ENCODE assay signal across 12 mouse cellular contexts in the genomic region with DNA sequence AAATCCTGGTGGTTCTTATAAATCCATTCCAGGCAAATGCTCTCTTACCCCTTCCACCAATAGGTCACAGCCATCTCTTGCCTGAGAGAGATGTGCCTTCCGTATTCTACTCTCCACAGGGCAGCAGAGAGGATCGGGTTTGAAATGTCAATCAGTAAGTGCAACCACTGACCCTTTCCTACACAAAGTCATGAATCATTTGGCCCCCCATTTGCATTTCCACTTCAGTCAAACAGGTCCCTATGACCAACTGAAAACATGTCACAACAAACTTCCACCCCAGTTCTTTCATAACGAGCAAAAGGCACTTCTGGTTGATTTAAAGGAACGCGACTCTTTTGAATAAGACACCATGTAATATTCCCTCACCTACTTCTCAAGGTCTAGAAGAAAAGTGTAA. TPM values are rescaled to one million over a fixed set of nuclear protein-coding genes. Genes with fewer than 3 reads are reported as not detected.
DNase-seq lines count a peak whose midpoint lies in the region; ATAC-seq lines count a peak whose summit lies in the region.
"Had no signal": no experiment of that assay in that cellular context is flagged by ENCODE, and none has a peak within 500 bp of the region (broad histone marks: within the 10 kb centered on the region; RNA-seq: fewer than 3 reads in every experiment).

No protein-coding gene starts in this region.

- WGBS in heart, embryonic 14.5 days = 90% methylated on average over 5 of the region's 5 CpGs
- 92% methylated on average over 5 of the region's 5 CpGs for WGBS in midbrain, embryonic 10.5 days
- 89% methylated on average over 5 of the region's 5 CpGs for WGBS in midbrain, embryonic 16.5 days
- 82% methylated on average over 5 of the region's 5 CpGs for WGBS in limb, embryonic 11.5 days
- WGBS in neural tube, embryonic 14.5 days = 85% methylated on average over 5 of the region's 5 CpGs

- H3K27ac ChIP-seq in heart, embryonic 14.5 days (replicated peaks in 1 of 2; ENCODE audit: control insufficient read depth in 1 of 2, insufficient read depth in 1 of 2, low read depth in 2 of 2, low read length in 2 of 2) = no peak overlapping the region
- H3K27ac ChIP-seq in midbrain, embryonic 10.5 days (replicated peaks) = no peak overlapping the region
- H3K27ac ChIP-seq in midbrain, embryonic 16.5 days (ENCODE audit: low read length) = no peak overlapping the region
- H3K27ac ChIP-seq in limb, embryonic 11.5 days (replicated peaks; ENCODE audit: low read depth, low read length) = no peak overlapping the region
- no peak overlapping the region for H3K27ac ChIP-seq in neural tube, embryonic 14.5 days (ENCODE audit: low read depth, low read length)

- no peak for DNase-seq in heart, postnatal 4 days
- no peak for DNase-seq in midbrain, embryonic 10.5 days (ENCODE audit: low spot score)
- no peak for DNase-seq in limb, embryonic 11.5 days (ENCODE audit: low spot score)
- no peak for DNase-seq in cerebellum, postnatal 4 days (ENCODE audit: low spot score in 2 of 2)
- DNase-seq in left cerebral cortex, postnatal 25 days (ENCODE audit: low spot score in 2 of 2) = no peak
- DNase-seq: adrenal gland, adult 8-10 months; cerebellum, postnatal 14 days had no signal

- peak overlapping the region; percentile 93 for H3K4me2 ChIP-seq in heart, embryonic 14.5 days (ENCODE audit: low read length)
- no peak overlapping the region; the same call in 1 of the 2 replicates for H3K4me2 ChIP-seq in midbrain, embryonic 16.5 days (ENCODE audit: low read length)
- peak overlapping the region; percentile 74; the same call in 1 of the 2 replicates for H3K4me2 ChIP-seq in limb, embryonic 11.5 days (ENCODE audit: low read depth, severe bottlenecking)
- H3K4me2 ChIP-seq in neural tube, embryonic 14.5 days (ENCODE audit: low read depth, low read length) = peak overlapping the region; percentile 82

- intact Hi-C loops in left cerebral cortex, postnatal 25 days (cut with DNase I) = no loop called here

- no peak for ATAC-seq in heart, embryonic 14.5 days (ENCODE audit: insufficient number of reproducible peaks, insufficient read depth, low FRiP score, low read depth)
- ATAC-seq in midbrain, embryonic 16.5 days = no peak
- ATAC-seq in limb, embryonic 11.5 days (ENCODE audit: insufficient number of reproducible peaks, low FRiP score, low TSS enrichment, low read depth) = no peak
- no peak for ATAC-seq in neural tube, embryonic 14.5 days (ENCODE audit: low read depth)

- H3K27me3 ChIP-seq in heart, embryonic 14.5 days (ENCODE audit: control insufficient read depth, insufficient read depth, low read length) = no peaks in the 10 kb centered on the region
- no peaks in the 10 kb centered on the region for H3K27me3 ChIP-seq in midbrain, embryonic 10.5 days (ENCODE audit: low read depth, poor library complexity, severe bottlenecking)
- no peaks in the 10 kb centered on the region for H3K27me3 ChIP-seq in midbrain, embryonic 16.5 days (ENCODE audit: control insufficient read depth, insufficient read depth, low read depth, low read length)
- H3K27me3 ChIP-seq in limb, embryonic 11.5 days (ENCODE audit: control insufficient read depth, insufficient read depth, low read length) = no peaks in the 10 kb centered on the region
- no peaks in the 10 kb centered on the region for H3K27me3 ChIP-seq in neural tube, embryonic 14.5 days (ENCODE audit: control insufficient read depth, insufficient read depth, low read length)

- peak overlapping the region in 1 of 2 experiments; percentile 70; a peak in 1 of 4 replicates for H3K4me3 ChIP-seq in heart, embryonic 14.5 days (ENCODE audit: control insufficient read depth in 1 of 2, insufficient read depth in 1 of 2, low read depth in 1 of 2, low read length in 2 of 2)
- peak overlapping the region; percentile 77; the same call in 1 of the 2 replicates for H3K4me3 ChIP-seq in midbrain, embryonic 10.5 days
- H3K4me3 ChIP-seq in midbrain, embryonic 16.5 days (ENCODE audit: low read depth, low read length) = no peak overlapping the region
- no peak overlapping the region; the same call in 1 of the 2 replicates for H3K4me3 ChIP-seq in limb, embryonic 11.5 days (ENCODE audit: low read depth, low read length)
- H3K4me3 ChIP-seq in neural tube, embryonic 14.5 days (ENCODE audit: low read depth, low read length) = no peak overlapping the region

- H3K36me3 ChIP-seq in heart, embryonic 14.5 days (ENCODE audit: control insufficient read depth, insufficient read depth, low read length) = peaks cover 18% of the 10 kb centered on the region
- H3K36me3 ChIP-seq in midbrain, embryonic 10.5 days = peaks cover 23% of the 10 kb centered on the region
- no peaks in the 10 kb centered on the region for H3K36me3 ChIP-seq in midbrain, embryonic 16.5 days (ENCODE audit: control insufficient read depth, insufficient read depth, low read length)
- H3K36me3 ChIP-seq in limb, embryonic 11.5 days (ENCODE audit: control insufficient read depth, insufficient read depth, low read length) = peaks cover 2% of the 10 kb centered on the region; the same call in 1 of the 2 replicates
- peaks cover 16% of the 10 kb centered on the region for H3K36me3 ChIP-seq in neural tube, embryonic 14.5 days (ENCODE audit: control insufficient read depth, insufficient read depth, low read length)

- H3K4me1 ChIP-seq in heart, embryonic 14.5 days (ENCODE audit: control insufficient read depth in 2 of 2, insufficient read depth in 2 of 2, low read length in 2 of 2) = peaks cover 0 to 22% of the 10 kb centered on the region in 2 experiments; a peak in 3 of 4 replicates
- peaks cover 40% of the 10 kb centered on the region for H3K4me1 ChIP-seq in midbrain, embryonic 10.5 days
- H3K4me1 ChIP-seq in midbrain, embryonic 16.5 days (ENCODE audit: control insufficient read depth, insufficient read depth, low read length) = peaks cover 16% of the 10 kb centered on the region
- H3K4me1 ChIP-seq in limb, embryonic 11.5 days (ENCODE audit: control insufficient read depth, insufficient read depth, low read length) = peaks cover 7% of the 10 kb centered on the region; the same call in 1 of the 2 replicates
- H3K4me1 ChIP-seq in neural tube, embryonic 14.5 days (ENCODE audit: control insufficient read depth, insufficient read depth, low read length) = peaks cover 19% of the 10 kb centered on the region

- H3K9me3 ChIP-seq in heart, embryonic 14.5 days (ENCODE audit: control insufficient read depth, low read length) = no peaks in the 10 kb centered on the region
- H3K9me3 ChIP-seq in midbrain, embryonic 10.5 days (replicated peaks) = no peaks in the 10 kb centered on the region
- H3K9me3 ChIP-seq in midbrain, embryonic 16.5 days (replicated peaks; ENCODE audit: control insufficient read depth, low read length, poor library complexity, severe bottlenecking) = no peaks in the 10 kb centered on the region
- no peaks in the 10 kb centered on the region for H3K9me3 ChIP-seq in limb, embryonic 11.5 days (ENCODE audit: control insufficient read depth, low read length)
- H3K9me3 ChIP-seq in neural tube, embryonic 14.5 days (ENCODE audit: control insufficient read depth, low read length) = no peaks in the 10 kb centered on the region

- H3K9ac ChIP-seq in heart, embryonic 14.5 days (ENCODE audit: low read length) = no peak overlapping the region; the same call in 1 of the 2 replicates
- H3K9ac ChIP-seq in midbrain, embryonic 16.5 days (ENCODE audit: low read depth, low read length) = no peak overlapping the region
- no peak overlapping the region for H3K9ac ChIP-seq in limb, embryonic 11.5 days (ENCODE audit: low read length)
- no peak overlapping the region for H3K9ac ChIP-seq in neural tube, embryonic 14.5 days (replicated peaks; ENCODE audit: low read depth, low read length)

RNA-seq across cellular contexts. Expression of gene Slc25a17, which starts 1.2 kb away (rescaled TPM):
- 54.9 and 56.4 TPM in 2 replicates for polyA plus RNA-seq in heart, embryonic 14.5 days (2014; fragmentation: Nextera tagmentation; extraction: Ambion mirVana)
- 10 to 100 TPM; 31.9 to 32.8 TPM for total RNA-seq in heart, postnatal 4 days (2021)
- polyA plus RNA-seq in midbrain, embryonic 10.5 days (2016; fragmentation: Nextera tagmentation; extraction: Ambion mirVana) = 91.3 and 107 TPM in 2 replicates
- polyA plus RNA-seq in midbrain, embryonic 16.5 days (2015; fragmentation: Nextera tagmentation; extraction: Ambion mirVana) = 136 and 141 TPM in 2 replicates
- polyA plus RNA-seq in limb, embryonic 11.5 days (2014; fragmentation: Nextera tagmentation; extraction: Ambion mirVana) = 99.9 and 104 TPM in 2 replicates
- polyA plus RNA-seq in neural tube, embryonic 14.5 days (2014; fragmentation: Nextera tagmentation; extraction: Ambion mirVana) = 148 and 157 TPM in 2 replicates
- 10 to 100 TPM; 42.1 to 43.1 TPM for total RNA-seq in left cerebral cortex, postnatal 25 days (2021)

RNA-seq across cellular contexts. Expression of gene St13, which starts 40.5 kb away (rescaled TPM):
- 101 and 105 TPM in 2 replicates for polyA plus RNA-seq in heart, embryonic 14.5 days (2014; fragmentation: Nextera tagmentation; extraction: Ambion mirVana)
- total RNA-seq in heart, postnatal 4 days (2021) = 100 to 1,000 TPM; 101 to 109 TPM
- polyA plus RNA-seq in midbrain, embryonic 10.5 days (2016; fragmentation: Nextera tagmentation; extraction: Ambion mirVana) = 205 and 220 TPM in 2 replicates
- polyA plus RNA-seq in midbrain, embryonic 16.5 days (2015; fragmentation: Nextera tagmentation; extraction: Ambion mirVana) = 216 and 221 TPM in 2 replicates
- polyA plus RNA-seq in limb, embryonic 11.5 days (2014; fragmentation: Nextera tagmentation; extraction: Ambion mirVana) = 209 and 211 TPM in 2 replicates
- 173 and 184 TPM in 2 replicates for polyA plus RNA-seq in neural tube, embryonic 14.5 days (2014; fragmentation: Nextera tagmentation; extraction: Ambion mirVana)
- 100 to 1,000 TPM; 165 TPM for total RNA-seq in left cerebral cortex, postnatal 25 days (2021)

RNA-seq across cellular contexts. Expression of gene Xpnpep3, which starts 40.5 kb away (rescaled TPM):
- 9.1 and 10.9 TPM in 2 replicates for polyA plus RNA-seq in heart, embryonic 14.5 days (2014; fragmentation: Nextera tagmentation; extraction: Ambion mirVana)
- 10 to 100 TPM; 12.3 to 14.9 TPM for total RNA-seq in heart, postnatal 4 days (2021)
- polyA plus RNA-seq in midbrain, embryonic 10.5 days (2016; fragmentation: Nextera tagmentation; extraction: Ambion mirVana) = 12.4 and 12.9 TPM in 2 replicates
- 9.6 and 10.0 TPM in 2 replicates for polyA plus RNA-seq in midbrain, embryonic 16.5 days (2015; fragmentation: Nextera tagmentation; extraction: Ambion mirVana)
- polyA plus RNA-seq in limb, embryonic 11.5 days (2014; fragmentation: Nextera tagmentation; extraction: Ambion mirVana) = 8.6 and 8.7 TPM in 2 replicates
- polyA plus RNA-seq in neural tube, embryonic 14.5 days (2014; fragmentation: Nextera tagmentation; extraction: Ambion mirVana) = 6.6 and 8.0 TPM in 2 replicates
- total RNA-seq in left cerebral cortex, postnatal 25 days (2021) = 10 to 100 TPM; 13.2 to 14.9 TPM

RNA-seq across cellular contexts. Expression of gene Dnajb7, which starts 48.7 kb away (rescaled TPM):
- 1.1 and 1.3 TPM in 2 replicates for polyA plus RNA-seq in heart, embryonic 14.5 days (2014; fragmentation: Nextera tagmentation; extraction: Ambion mirVana)
- total RNA-seq in heart, postnatal 4 days (2021) = not detected
- polyA plus RNA-seq in midbrain, embryonic 10.5 days (2016; fragmentation: Nextera tagmentation; extraction: Ambion mirVana) = 3.7 and 4.4 TPM in 2 replicates
- polyA plus RNA-seq in midbrain, embryonic 16.5 days (2015; fragmentation: Nextera tagmentation; extraction: Ambion mirVana) = 1.0 and 2.2 TPM in 2 replicates
- polyA plus RNA-seq in limb, embryonic 11.5 days (2014; fragmentation: Nextera tagmentation; extraction: Ambion mirVana) = 1.7 and 2.2 TPM in 2 replicates
- 0.90 and 1.7 TPM in 2 replicates for polyA plus RNA-seq in neural tube, embryonic 14.5 days (2014; fragmentation: Nextera tagmentation; extraction: Ambion mirVana)
- not detected for total RNA-seq in left cerebral cortex, postnatal 25 days (2021)
- total RNA-seq: ES-E14; layer of hippocampus, postnatal 25 days had no signal
